Mouse (Mus musculus): ENCODE data around the gene 1700028K03Rik.

DNA sequence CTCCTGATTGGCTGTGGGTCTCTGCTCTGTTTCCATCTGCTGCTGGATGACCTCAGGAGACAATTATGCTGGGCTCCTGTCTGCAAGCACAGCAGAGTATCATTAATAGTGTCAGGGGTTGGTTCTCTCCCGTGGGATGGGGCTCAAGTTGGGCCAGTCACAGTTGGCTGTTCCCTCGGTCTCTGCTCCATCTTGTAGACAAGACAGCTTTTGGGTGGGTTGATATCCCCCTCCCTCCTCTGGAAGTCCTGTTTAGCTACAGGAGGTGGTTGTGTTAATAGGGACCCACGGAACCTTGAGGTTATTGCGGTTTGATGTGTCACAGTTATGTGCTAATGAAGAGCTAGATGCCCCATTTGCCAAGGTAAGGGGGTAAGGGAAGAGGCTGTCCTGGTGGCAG lies 45.5 kb upstream of the 1700028K03Rik start:
- TF ChIP-seq CTCF (IDR thresholded peaks at IDR 0.05; ENCODE audit: borderline replicate concordance, control insufficient read depth, extremely low read depth, insufficient read depth, low read length, poor library complexity) (no peak), POLR2A (IDR thresholded peaks at IDR 0.05; ENCODE audit: control insufficient read depth, extremely low read depth, insufficient read depth, low read length, poor library complexity) (no peak)

Data from thymus, adult 2 months (tissue).